Mouse (Mus musculus) brain, embryonic 14.5 days (tissue): ENCODE data around the gene Klrb1a. TPM values are rescaled to one million over a fixed set of nuclear protein-coding genes. Genes with fewer than 3 reads are reported as not detected.

Source experiments
- DNase-seq: peaks from one replicate; pipeline ENCODE4 v3.0.0-alpha.2; 2011; ENCODE audit warnings: low read depth
- CTCF ChIP-seq: fragments of 200-500 bp; IDR thresholded peaks from 2 replicates; pipeline ENCODE4 v1.5.1; 2012; ENCODE audit warnings: inconsistent platforms, mild to moderate bottlenecking, moderate library complexity, borderline replicate concordance; ENCODE audit not compliant: insufficient read depth, insufficient read length; ENCODE audit errors: extremely low read depth
- POLR2A ChIP-seq: fragments of 200-500 bp; IDR thresholded peaks from 2 replicates; pipeline ENCODE4 v1.6.1; 2012; ENCODE audit warnings: mild to moderate bottlenecking, inconsistent platforms, borderline replicate concordance; ENCODE audit not compliant: poor library complexity, insufficient read depth, insufficient read length, severe bottlenecking; ENCODE audit errors: extremely low read depth
- polyA plus RNA-seq: library from polyadenylated mRNA; depleted of rRNA; stranded (reverse); fragments of >200 nt; gene quantifications from 2 replicates; pipeline ENCODE4 v1.2.3, GENCODE M21; 2012; rRNA removed

Klrb1a gene
- polyA plus RNA-seq, 1 experiment, result 0.12 TPM

DNA sequence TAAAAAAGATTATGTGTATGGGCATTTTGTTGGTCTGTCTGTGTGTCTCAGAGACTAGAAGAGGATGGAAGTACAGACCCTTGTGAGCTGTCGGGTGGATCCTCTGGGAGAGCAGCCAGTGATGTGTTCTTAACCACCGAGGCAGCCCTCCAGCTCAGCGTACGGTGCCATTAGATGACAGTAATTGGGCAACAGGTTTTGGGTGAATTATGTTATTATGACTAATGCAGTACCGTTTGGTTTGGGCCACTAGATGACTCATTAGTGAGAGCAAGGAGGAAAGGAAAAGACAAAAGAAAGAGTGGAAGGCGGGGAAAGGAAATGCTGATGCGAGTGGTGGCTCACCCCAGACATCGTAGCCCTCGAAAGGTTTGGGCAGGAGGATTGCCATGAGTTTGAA, 28.7 kb downstream of the Klrb1a start:
- TF ChIP-seq CTCF (no peak), POLR2A (no peak)
- no peak for DNase-seq

DNA sequence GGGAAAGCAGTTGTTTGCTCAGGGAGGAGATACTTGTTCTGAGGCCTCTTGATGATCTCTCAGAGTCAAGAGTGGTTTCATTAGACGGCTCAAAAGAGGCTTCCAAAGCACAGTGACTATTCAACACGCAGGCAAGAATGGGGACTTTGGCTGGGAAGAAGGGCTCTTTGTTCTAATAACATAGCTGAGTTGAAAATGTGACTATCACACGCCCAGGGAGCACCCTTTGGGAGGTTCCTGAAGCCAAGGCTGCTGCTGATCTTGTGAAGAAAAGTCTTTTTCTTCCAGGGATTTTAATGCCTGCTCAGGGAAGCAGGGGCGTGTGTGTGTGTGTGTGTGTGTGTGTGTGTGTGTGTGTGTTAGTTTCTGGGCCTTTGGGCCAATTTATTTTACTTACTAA, 33.9 kb downstream of the Klrb1a start:
- DNase-seq, result peak; percentile 22
- no peak for TF ChIP-seq POLR2A
- no peak for TF ChIP-seq CTCF

DNA sequence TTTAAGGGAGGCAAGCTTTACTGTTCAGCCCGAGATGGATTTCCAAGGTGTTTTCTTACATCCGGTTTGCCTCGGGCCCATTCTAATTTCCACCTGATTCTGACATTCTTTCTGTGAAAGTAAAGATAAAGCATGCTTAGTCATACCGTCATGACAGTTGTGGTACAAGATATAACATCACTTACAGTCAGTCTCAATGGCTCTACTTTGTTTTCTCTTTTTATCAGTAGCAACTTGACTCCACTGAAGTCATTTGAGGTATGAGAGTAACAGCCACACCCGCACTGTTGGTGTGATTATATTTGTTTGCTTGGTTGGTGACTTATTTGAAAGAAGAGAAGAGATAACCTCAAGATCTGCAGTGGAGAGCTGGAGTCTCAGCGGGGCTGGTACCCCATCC, 35.7 kb downstream of the Klrb1a start:
- TF ChIP-seq CTCF (no peak), POLR2A (no peak)

DNA sequence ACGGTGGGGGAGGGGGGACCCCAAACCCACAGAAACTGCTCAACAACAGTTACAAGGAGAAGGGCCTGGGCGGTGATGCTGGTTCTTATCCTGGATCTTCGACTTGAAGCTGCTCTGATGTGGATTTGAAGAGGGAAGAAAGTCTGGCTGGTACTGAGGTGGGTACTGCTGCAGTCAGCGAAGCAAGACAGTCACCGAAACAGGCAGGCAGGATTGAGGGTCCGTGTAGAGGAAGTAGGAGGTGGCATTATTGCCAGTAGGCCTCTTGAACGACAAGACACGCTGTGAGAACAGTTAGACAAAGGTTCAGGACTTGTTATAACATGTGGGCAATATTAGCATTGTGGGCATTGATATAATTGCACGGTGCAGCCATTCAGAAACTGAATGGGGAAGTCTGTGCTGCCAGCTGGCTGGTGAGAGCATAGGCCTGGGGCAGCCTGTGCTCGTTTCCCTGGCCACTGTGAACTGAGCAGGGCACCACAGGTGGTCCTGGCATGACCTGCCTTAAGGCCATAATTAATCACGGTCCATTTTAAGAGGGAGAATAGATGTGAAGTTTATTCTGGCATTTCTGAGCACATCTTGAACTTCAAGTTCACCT, 37.6 kb downstream of the Klrb1a start:
- TF ChIP-seq POLR2A (no peak), CTCF (no peak)
- DNase-seq, result peak; percentile 58

More for the DNA sequence above, 35.7 kb downstream of the Klrb1a start:
- no peak for DNase-seq

DNA sequence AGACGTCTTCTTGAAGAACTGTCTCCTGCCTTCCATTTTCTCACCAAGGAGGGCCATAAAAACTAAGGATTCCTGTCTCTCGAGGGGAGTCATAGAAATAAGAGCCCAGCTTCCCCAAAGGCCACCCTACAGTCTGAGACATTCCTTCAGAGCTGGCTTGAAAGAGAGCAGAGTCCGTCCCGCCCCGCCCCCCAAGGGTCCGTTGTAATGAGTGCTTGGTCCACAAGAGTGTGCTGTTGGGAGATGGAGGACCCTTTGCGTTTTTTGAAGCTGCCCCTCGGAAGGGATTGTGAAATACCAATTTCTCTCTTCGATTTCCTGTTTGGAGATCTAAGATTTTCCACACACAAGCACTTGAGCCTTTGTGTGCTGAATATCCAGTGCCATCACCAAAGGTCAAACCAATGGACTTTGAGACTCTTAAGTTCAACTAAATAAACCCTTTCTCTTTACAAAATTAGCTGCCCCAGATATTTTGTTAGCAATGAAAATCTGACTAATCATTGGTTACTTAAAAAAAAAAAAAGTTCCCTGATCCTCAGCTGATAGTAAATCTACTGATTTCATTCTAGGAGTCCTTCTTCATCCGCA, 39.2 kb downstream of the Klrb1a start:
- peak; percentile 45 for DNase-seq
- TF ChIP-seq POLR2A (no peak), CTCF (peak; percentile 69)

DNA sequence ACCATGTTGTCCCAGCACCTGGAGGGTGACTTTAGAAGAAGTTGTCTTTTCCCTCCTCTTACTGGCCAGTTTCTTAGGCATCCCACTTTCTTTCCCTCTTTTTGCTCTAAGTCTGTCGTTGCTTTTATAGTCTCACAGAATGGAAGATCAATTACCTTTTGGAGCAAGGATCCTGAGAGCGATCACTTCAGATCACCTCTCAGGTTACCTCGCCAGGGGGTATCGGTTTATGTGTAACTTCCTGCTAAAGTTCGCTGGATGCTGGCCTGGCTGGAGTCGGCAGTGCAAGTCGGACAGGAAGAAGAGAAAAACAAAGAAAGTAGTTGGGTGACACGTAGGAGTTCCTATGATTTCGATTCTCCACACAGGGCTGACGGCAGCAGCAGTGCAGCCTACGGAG, 41.8 kb downstream of the Klrb1a start, which contains the start of gene A2ml1:
TSS of gene A2ml1 (minus strand) at position 101 of the 400 bp plus-strand sequence.
- DNase-seq, result no peak
- TF ChIP-seq POLR2A (no peak), CTCF (no peak)

DNA sequence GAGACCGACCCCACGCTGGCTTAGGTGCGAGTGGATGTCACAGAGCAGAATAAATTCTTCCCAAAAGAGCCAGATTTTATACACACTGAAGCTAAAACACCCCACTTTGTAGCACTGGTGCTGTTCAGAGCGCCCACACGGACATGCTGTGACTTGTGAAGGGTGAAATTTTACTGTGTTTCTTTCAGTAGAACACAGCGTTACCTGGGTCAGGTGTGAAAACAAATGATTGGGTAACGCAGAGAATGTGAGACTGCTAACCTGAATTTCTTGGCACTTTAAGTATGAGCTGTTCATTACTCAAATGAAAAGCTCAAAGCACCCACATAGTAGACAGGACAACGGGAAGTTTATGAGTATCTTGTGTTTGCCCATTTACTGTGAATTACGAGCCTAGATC, 46.0 kb downstream of the Klrb1a start:
- no peak for TF ChIP-seq POLR2A
- no peak for TF ChIP-seq CTCF
- DNase-seq, result no peak

DNA sequence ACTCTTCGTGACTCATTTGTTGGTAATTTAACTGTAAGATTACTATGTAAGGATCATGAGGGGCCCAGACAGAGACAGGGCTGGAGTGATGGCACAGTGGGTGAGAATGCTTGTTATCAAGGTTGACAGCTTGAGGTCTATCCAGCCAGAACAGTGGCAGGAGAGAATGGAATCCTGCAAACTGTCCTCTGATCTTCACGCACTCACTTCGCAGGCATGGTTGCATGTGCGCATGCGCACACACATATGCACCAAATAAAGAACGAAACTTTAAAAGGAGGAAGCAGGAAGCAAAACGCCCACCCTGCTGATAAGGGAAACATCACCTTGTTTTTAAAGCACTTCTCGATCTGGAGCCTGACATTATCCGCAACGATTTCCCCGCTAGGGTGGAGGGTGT, 56.7 kb downstream of the Klrb1a start:
- DNase-seq, result no peak
- TF ChIP-seq POLR2A (no peak), CTCF (no peak)

Other genes with a start within 250 kb of the Klrb1a start
- 1.1 and 1.2 TPM in 2 replicates for gene Tex52, start 248.1 kb downstream of the Klrb1a start, polyA plus RNA-seq
- gene Gm44596, start 248.0 kb downstream of the Klrb1a start, polyA plus RNA-seq, result not detected in 2 replicates
- gene Nrip2, start 224.2 kb downstream of the Klrb1a start, polyA plus RNA-seq, result 5.9 and 6.8 TPM in 2 replicates
- gene Itfg2, start 198.6 kb downstream of the Klrb1a start, polyA plus RNA-seq, result 36.1 and 42.2 TPM in 2 replicates
- 249 and 252 TPM in 2 replicates for gene Fkbp4, start 184.9 kb downstream of the Klrb1a start, polyA plus RNA-seq
- gene Pzp, start 96.8 kb downstream of the Klrb1a start, polyA plus RNA-seq, result 0.12 TPM in 1 of 2 replicates, not detected in the other
- 0.83 and 1.2 TPM in 2 replicates for gene A2ml1, start 41.9 kb downstream of the Klrb1a start, polyA plus RNA-seq
- gene Clec2h, start 38.9 kb upstream of the Klrb1a start, polyA plus RNA-seq, result not detected in 2 replicates
- 0.19 and 0.23 TPM in 2 replicates for gene Klrb1, start 99.5 kb upstream of the Klrb1a start, polyA plus RNA-seq
- gene Klrb1c, start 165.7 kb upstream of the Klrb1a start, polyA plus RNA-seq, result 0.05 and 0.07 TPM in 2 replicates
- gene Gm44511, start 202.8 kb upstream of the Klrb1a start, polyA plus RNA-seq, result not detected in 2 replicates
- 0.05 TPM in 1 of 2 replicates, not detected in the other for gene Klrb1b, start 202.8 kb upstream of the Klrb1a start, polyA plus RNA-seq